Mouse (Mus musculus): ENCODE measurements at regions not wholly inside any gene's neighbourhood (a gene's known extent, or its start where the extent isn't known, plus 50 kb on each side); places are given as distances from the start of the nearest gene placed in this dataset.

DNA sequence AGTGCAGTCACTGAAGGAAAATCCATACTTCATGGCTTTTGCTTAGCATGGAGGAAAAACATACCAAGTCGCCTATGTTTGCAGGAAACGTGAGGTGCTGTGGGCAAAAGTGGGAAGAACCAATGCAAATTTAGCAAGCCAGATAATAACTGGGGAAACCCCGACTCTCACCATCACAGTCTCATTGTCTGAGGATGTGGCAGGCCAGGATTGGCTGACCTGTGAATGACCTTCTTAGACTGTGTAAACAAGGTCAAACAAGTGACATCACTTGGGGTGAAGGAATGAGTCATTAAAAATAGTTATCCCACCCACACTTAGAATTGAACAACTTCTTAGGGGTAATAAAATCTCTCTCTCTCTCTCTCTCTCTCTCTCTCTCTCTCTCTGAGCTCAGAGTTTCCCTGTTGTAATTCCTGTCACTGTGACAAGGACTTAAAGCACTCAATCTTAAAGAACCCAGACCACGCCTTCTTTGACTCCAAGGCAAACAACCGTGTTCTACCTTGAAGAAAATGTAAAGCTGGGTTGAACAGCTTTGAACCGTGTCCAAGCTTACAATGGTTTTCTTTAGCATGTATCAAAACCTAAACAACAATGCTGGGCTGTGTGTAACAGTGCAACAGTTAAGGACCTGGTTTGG, 142.0 kb downstream of the Sp3 start:
- ATAC-seq: peak; percentile 98

DNA sequence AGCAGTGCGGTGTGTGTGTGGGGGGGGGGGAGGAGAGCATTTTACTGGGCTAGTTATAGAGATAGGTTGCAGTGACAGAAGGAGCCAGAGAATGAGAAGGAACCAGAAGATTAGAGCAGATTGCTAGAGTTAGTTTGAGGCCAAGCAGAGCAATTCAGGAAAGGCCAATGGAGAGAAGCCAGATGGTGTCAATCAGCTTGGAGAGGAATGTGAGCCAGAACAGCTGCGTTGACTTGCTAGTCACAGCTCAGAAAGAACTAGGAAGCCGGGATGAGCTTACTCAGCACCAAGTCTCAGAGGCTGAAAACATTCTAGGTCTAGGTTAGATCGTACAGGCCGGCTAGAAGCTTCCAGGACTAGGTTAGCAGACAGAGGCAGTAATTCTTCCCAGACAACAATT, 140.6 kb downstream of the Sp3 start:
- no peak for ATAC-seq

DNA sequence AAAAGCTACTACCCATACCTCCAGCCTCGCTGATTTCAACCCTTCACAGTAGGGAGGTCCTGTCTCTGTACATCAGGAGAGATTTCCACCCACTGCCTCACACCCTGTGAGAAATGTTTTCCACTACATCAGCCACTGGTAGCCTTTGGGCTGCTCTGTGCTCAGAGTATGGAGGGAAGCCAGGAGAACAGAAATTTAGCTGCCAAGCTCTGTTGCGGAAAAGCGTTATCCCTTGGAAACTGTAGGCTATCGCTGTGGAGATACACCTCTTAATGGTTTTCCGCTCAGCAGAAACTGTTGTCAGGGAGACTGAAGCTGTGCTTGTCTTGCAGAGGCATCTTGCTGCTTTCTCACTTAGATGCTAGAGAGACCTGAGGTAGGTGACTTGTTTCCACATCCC, 138.9 kb downstream of the Sp3 start:
- ATAC-seq: no peak

DNA sequence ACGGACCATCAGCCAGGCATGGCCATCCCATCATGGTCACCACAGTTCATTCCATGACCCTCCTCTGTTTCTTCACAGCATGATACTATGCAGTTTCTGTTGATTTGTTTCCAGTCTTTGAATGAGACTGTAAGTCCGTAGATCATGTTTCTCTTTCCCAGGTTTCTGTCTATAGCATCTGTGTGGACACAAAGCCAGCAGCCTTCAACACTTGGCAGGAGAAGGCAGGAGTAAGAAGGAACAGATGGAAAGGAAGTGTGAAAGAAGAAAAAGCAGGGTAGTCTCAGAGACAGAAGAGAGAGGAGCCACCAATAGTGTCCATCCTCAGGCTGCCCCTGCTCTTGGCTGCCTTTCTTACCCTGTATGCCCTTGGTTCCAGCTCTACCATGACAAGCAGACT, 136.6 kb downstream of the Sp3 start:
- no peak for ATAC-seq

DNA sequence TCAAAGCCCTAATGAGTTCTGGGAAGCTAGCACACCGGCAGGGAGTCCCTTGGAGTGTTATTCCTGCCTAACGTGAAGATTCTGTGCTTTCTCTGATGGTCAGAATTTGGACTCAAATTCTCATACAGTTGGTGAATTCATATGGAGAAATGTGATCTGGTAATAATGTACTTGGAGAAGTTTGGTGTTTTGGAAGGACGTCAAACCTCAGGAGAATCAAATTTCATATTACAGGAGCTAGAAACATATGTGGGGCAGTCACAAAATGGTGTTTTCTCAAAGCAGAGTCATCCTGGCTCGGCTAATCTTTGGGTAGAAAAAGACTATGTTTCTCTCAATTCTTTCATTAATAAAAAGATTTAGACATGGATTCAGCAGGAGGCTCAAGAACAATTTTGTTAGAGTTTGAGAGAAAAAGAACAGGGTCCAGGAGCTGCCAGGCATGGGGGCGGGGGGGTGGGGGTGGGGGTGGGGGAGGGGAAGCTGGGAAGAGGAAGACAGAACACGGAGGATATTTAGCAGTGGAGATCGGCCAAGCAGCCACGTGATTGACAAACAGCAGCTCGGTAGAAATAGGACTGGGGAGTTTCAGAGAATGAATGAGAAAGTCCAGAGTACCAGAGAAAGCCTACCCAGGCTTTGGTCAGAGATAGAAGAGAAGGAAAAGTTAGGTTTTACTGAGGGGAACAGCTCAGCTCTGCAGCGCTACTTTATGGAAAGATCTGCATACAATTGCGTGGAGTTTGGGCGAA, 130.6 kb downstream of the Sp3 start:
- no peak for ATAC-seq

DNA sequence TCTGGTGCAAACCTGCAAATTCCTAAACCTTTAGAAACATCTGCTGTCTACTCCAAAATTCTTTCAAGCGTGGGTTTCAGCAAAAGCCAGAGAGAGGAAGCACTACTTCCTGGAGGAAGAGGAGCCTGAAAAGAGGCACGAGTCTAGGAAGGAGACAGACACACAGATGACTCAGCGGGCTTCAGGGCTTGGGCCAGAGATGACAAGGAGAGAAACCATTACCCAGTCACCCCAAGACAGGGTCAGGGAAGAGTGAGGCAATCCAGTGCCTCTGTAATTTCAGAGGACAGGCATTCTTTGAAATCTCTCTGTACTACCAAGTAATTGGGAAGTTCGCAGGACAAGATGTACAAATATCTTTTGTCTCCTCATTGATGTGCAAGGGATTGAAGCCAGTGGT, 127.7 kb downstream of the Sp3 start:
- no peak for ATAC-seq

DNA sequence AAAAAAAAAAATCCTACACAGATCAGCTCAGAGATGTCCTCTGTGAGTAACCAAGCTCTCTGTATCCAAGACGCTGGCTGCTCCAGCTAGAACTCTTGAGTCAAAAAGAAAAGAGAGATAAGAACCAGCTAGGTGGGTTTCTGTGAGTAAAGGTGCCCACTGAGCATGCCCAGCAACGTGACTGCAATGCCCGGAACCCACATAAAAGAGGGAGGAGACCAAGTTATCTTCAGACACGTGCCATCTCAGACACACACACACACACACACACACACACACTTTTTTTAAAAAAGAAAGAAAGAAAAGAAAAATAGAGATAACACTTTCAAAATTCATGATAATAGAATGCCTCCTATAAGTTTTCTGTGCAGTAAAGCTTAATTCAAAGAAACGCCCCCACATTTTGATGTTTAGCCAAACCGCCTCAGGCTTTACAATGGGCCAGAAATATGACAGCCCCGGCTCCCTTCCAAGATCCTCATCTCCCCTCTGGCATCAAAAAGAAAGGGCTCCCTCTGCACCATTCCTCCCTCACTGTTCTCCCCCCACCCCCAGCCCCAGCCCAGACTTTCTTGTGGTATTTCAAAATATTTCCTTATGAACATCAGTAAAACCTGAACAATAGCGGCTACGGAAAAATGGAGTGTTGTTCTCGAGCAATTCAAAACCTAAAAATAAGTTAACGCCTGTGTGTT, 124.8 kb downstream of the Sp3 start:
- peak; percentile 64 for ATAC-seq

DNA sequence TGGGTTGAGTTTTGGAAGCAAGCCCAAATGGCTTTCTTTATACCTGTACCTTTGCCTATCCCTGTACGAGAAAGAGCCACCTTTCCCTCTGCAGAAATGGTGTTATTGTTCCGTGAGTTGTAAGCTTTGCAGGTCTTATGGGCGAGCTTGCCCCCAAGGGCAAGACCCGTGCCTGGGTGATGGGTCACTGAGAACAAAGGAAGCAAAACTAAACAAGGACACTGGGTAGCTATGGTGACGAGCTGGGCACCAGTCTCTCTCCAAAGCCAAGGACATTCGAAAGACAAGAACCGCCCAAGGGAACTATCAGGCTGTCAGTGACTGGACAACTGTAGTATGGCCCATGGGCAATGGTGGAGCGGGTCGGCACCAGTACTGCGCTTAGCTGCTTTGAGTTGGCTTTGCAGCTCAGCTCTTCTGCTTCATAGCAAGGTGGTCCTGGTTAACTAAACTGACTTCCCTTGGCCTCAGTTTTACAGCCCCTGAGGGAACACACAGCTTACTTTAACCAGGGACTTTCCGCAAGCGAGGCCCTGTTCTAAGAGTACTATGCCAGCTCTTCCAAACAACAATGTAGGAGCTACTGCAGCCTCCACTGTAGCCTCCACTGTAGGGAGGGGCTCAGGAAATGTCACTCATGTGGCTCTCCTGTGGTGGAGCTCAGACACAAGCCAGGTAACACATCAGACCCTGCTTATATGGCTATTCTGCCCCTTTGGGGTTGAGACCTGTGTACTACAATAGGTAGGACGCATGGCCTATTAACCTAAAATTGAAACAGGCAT, 124.1 kb downstream of the Sp3 start:
- peak; percentile 52 for ATAC-seq

DNA sequence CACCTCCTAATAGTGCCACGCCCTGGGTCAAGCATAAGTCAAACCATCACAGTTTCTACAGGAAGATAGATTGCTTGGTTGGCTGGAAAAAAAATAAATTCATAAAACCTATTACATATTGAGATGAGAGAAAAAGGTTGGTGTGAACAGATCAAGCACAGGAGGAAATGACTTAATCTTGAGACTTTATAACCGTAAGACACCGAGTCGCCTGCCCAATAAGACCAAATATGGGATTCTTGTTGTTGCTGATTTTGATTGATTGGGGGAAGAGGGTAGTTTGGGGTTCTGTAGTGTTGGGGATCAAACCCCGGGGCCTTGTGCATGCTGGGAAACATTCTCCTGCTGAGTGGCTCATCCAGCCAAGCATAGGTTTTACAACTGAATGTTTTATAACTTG, 122.9 kb downstream of the Sp3 start:
- peak; percentile 51 for ATAC-seq

DNA sequence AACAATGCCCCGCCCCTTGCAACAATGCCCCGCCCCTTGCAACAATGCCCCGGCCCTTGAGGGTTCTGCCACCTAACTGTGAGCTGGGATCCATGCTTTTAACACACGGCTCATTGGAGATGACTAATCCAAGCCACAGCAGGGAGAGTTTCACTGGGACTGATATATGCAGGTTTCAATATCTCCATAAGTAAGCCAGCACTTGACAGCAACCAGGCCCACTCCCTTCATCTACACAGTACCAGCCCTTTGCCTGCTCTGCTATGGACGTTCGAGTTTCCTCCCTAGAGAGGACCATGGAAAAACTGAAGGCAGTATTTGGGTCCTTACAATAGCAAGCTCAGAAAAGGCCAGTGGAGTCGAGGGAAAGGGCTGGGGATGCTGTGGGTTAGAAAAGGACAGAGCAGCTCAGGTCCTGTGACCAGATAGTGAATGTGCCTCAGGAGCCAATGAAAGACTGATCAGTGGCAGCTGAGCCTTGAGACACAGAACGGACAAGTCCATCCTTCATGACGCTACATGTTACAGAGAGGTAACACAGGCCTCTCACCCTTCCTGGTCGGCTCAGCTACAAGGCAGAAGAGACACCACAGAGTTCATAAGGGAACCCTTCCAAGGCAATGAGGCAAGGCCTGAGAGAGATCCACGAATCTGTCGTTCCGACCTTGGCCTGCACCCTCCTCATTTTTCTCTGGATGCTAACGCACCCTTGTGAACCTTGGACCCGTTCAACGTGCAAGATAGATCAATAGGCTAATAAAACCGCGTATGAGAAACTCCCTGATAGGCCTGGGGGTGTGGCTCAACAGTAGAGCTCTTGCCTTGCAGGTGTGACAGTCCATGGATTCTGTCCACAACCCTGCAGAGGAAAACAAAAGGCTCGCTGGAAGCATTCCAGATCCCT, 114.5 kb downstream of the Sp3 start:
- no peak for ATAC-seq

DNA sequence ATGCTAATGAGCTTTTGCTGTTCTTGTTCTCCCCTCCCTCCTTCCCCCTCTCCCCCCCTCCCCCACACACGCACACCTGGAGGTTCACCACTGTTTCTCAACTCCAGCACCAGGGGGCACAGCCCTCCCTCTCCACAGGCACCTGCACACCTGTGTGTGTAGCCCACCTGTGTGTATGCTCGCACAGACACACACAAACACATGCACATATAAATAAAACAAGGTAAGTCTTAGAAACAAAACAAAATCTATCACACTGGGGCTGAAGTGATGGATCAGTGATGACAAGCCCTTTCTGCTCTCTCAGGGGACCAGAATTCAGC, 113.9 kb downstream of the Sp3 start:
- ATAC-seq: no peak

DNA sequence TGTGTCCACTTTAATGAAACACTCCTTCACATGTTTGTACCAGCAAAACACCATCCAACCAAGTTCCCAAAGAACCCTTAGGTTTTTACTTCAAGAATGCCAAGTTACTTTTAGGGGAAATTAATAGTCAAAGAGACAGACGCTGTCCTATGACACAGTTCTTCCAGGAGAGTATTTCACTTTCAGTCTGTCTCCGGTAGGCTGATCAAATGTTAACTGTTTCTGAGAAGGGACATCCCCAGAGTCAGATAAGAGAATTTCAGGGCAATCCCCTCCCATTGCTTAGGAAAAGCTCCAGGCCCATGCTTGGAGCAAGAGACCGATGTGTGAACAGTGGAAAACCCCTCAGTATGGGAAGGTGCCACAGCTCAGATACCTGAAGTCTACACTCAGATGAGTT, 112.1 kb downstream of the Sp3 start:
- peak; percentile 76 for ATAC-seq

DNA sequence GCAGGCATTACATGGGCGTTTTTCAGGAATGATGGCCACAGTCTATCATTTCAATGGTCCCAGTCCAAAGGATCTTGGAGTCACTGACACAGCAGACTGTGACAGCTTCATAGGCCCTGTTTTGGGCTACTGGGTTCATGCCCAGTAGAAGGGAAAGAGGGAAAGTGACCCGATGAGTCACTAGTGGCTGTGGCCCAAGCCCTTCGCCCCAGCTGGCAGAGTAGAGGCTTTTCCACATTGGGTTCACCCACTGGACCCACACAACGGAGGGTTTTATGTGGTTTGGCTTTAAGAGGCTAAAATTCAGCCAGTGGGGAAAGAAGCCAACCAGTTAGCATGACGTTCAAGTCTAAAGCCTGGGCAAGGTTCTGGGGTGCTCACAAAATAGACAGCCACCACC, 108.4 kb downstream of the Sp3 start:
- ATAC-seq: no peak

DNA sequence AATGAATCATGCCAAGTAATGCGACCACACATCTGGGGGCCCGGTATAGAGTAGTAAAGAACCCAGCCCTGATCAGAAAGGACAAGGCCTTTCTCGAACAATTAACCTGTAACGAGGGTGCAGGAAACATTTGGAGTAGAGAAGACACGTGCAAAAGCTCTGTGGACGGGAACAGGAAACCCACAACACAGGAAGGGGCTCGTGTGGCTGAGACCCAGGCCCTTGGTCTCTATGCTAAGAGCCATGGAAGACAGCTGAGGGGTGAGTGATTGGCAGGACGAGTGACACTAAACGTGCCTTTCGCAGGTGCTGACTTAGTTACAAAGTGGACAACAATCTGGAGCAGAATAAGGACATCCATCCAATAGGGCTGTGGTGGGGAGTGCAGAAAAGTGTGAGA, 106.3 kb downstream of the Sp3 start:
- ATAC-seq: peak; percentile 73

DNA sequence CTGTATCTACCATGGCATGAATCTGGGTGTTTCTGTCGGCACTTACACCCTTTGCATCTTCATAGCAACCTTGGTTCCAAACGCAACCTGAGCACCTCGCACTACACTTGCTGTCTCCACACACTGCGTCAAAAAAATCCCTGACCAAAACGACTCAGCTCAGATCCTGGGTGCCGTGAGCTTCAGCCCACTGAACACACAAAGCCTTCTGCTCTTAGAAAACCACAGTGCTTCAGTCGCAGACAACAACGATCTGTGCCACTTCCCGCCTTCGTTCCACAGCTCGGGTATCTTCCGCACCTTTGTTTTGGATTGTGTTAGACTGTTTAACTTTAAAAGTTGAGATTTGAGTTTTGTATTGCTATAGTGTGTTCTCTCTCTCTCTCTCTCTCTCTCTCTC, 105.7 kb downstream of the Sp3 start:
- ATAC-seq: peak; percentile 50

DNA sequence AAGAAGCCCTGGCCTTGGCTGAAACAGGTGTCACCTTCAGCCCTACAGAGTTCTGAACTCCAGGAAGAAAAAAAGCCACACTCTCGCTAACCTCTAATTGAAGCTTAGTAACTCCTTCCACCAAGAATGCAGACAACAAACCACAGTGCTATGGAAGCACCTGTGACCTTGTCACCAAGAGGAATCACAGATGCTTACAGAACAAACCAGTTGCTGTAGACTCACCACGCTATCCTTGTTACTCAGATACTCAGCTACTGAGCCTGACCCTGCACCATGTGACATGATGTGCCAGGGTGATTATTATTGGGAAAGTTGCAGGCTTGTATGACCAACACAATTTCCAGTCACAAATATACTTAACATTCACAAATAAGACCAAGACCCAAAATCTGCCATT, 104.6 kb downstream of the Sp3 start:
- no peak for ATAC-seq

DNA sequence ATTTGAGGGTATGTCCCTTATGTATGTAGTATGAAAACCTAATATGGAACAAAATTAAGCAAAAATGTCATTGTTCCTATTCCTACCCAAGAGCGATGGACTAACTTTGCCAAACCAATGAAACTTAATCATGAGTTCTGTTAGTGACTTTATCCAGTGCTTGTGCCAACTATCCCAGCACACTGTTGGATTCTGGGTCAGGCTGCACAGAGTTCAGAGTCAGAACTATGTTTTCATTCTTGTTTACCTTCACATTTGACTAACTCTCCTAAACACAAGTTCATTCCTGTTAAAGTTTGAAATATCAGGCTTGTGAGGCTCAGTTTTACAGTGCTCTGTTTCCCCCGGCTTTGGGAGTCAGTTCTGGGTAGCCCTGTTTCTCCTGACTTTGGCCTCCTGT, 100.2 kb downstream of the Sp3 start:
- ATAC-seq: no peak

DNA sequence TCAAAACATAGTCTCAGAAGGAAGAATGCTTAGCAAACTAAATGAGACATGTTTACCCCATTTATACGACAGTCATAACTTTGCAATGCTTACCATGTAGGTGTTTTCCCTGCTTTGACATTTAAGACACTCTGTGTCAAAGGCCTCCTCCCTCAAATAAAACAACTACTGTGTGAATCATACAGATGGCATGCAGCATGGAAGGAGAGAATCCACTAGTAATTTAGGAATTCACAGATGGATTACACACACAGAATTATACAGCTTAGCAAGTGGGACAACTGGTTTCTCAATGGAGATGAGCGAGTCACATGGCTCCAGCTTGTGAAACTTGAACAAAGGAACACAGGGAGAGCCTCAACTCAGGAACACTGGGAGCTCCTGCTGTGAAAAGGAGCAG, 98.7 kb downstream of the Sp3 start:
- ATAC-seq: peak; percentile 85

DNA sequence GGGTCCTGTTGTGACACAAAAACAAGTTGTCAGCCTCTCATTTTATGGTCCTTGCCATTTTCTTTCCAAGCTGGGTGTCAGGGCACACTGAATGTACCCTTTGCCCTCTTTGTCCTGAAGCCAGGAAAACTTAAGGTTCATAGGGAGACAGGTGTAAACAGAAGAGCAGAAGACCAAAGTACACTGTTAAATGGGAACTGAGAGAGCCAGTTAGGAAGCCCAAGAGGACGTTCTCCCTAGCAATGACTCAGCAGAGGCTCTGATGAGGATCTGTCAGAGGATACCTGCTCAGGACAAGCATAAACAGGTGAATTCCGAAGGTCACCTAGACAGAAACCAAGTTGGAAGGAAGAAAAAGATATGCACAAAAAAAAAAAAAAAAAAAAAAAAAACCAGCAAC, 94.0 kb downstream of the Sp3 start:
- ATAC-seq: no peak
